Mouse (Mus musculus) midbrain, postnatal 0 days (tissue): ENCODE measurements around the gene Nxpe5. TPM values are rescaled to one million over a fixed set of nuclear protein-coding genes. Genes with fewer than 3 reads are reported as not detected.
"Not testable (repeated sequence)": the region's sequence is repeated elsewhere in the genome, so short reads cannot be mapped to it uniquely, and the experiment has no call there.

Source experiments
- ATAC-seq: fragments of 200-750 bp; cut with Nextera tagmentation; 2 replicates; pipeline ENCODE4 v1.8.0; 2017; ENCODE audit warnings: moderate number of reproducible peaks, mild to moderate bottlenecking, moderate TSS enrichment, moderate library complexity; ENCODE audit not compliant: low FRiP score
- DNase-seq: peaks from one replicate; pipeline ENCODE4 v3.0.0-alpha.2; 2015; ENCODE audit warnings: low spot score
- H3K27ac ChIP-seq: fragments of 300-500 bp; sonication (generic); 2 replicates; pipeline ENCODE4 v1.5.1; 2014; ENCODE audit warnings: low read depth, mild to moderate bottlenecking, low read length, mixed read lengths
- H3K27me3 ChIP-seq: fragments of 300-500 bp; sonication (generic); 2 replicates; pipeline ENCODE4 v1.6.1; 2014; ENCODE audit warnings: low read length, control low read depth, mixed read lengths; ENCODE audit not compliant: insufficient read depth
- H3K36me3 ChIP-seq: fragments of 300-500 bp; sonication (generic); 2 replicates; pipeline ENCODE4 v1.6.1; 2014; ENCODE audit warnings: low read length, control low read depth, mixed read lengths; ENCODE audit not compliant: insufficient read depth
- H3K4me1 ChIP-seq: fragments of 300-500 bp; sonication (generic); 2 replicates; pipeline ENCODE4 v1.6.1; 2014; ENCODE audit warnings: mild to moderate bottlenecking, control low read depth, antibody characterized with exemption, low read length, mixed read lengths; ENCODE audit not compliant: insufficient read depth
- H3K4me2 ChIP-seq: fragments of 300-500 bp; sonication (generic); 2 replicates; pipeline ENCODE4 v1.6.1; 2014; ENCODE audit warnings: low read depth, mild to moderate bottlenecking, low read length, mixed read lengths; ENCODE audit not compliant: poor library complexity, severe bottlenecking
- H3K4me3 ChIP-seq: fragments of 300-500 bp; sonication (generic); 2 replicates; pipeline ENCODE4 v1.5.1; 2014; ENCODE audit warnings: low read depth, mild to moderate bottlenecking, low read length, moderate library complexity
- H3K9ac ChIP-seq: fragments of 300-500 bp; sonication (generic); replicated peaks from 2 replicates; pipeline ENCODE4 v1.6.1; 2014; ENCODE audit warnings: mild to moderate bottlenecking, low read length, moderate library complexity, mixed read lengths; ENCODE audit not compliant: poor library complexity, severe bottlenecking
- H3K9me3 ChIP-seq: fragments of 300-500 bp; sonication (generic); 2 replicates; pipeline ENCODE4 v1.6.1; 2016; ENCODE audit warnings: low read length, control low read depth
- CTCF ChIP-seq: IDR thresholded peaks from 2 replicates; pipeline ENCODE4 v1.5.1; 2016; ENCODE audit warnings: antibody characterized with exemption, mild to moderate bottlenecking
- WGBS: fragments of 180-500 bp; shearing (Covaris S2); extraction: QIAGEN DNeasy Blood & Tissue Kit; methylation state at CpG from one replicate; pipeline ENCODE4 v1.1.7; 2014; 5-methylcytosine and 5-hydroxymethylcytosine counted together
- polyA plus RNA-seq: library from polyadenylated mRNA; unstranded; fragments of >200 nt; fragmentation: Nextera tagmentation; extraction: Ambion mirVana; gene quantifications from 2 replicates; pipeline ENCODE4 v1.2.1, GENCODE M21; 2015
- total RNA-seq: library from RNA; depleted of rRNA; stranded (reverse); fragments of >200 nt; gene quantifications from 2 replicates; pipeline ENCODE4 v1.2.3, GENCODE M21; 2014

Gene Nxpe5
- total and polyA plus RNA-seq, 2 experiments from 2014 or later, result not detected

GRCm38 (mm10) chr5:138195463-138195862 is 30.2 kb upstream of the Nxpe5 start:
- WGBS, result 64% methylated on average over 7 of the region's 7 CpGs
- no peak for ATAC-seq

GRCm38 (mm10) chr5:138199576-138199975 is 26.1 kb upstream of the Nxpe5 start:
- ATAC-seq (no peak), DNase-seq (peak; percentile 31)
- peaks cover 3% of the 10 kb centered on the region; the same call in 1 of the 2 replicates for H3K4me1 ChIP-seq
- TF ChIP-seq CTCF, result peak; percentile 66
- no peaks in the 10 kb centered on the region for H3K27me3 ChIP-seq
- H3K4me2 ChIP-seq, result no peak overlapping the region
- H3K27ac ChIP-seq, result no peak overlapping the region
- no peaks in the 10 kb centered on the region for H3K9me3 ChIP-seq
- no peak overlapping the region for H3K9ac ChIP-seq
- 0% methylated on average over 1 of the region's 1 CpGs for WGBS
- no peaks in the 10 kb centered on the region for H3K36me3 ChIP-seq
- H3K4me3 ChIP-seq, result no peak overlapping the region

More at GRCm38 (mm10) chr5:138195463-138195862, 30.2 kb upstream of the Nxpe5 start:
- Histone ChIP-seq H3K4me1 (peaks cover 3% of the 10 kb centered on the region; the same call in 1 of the 2 replicates), H3K9me3 (no peaks in the 10 kb centered on the region), H3K9ac (peak overlapping the region; percentile 86), H3K27me3 (no peaks in the 10 kb centered on the region), H3K4me3 (peak overlapping the region; percentile 76), H3K36me3 (peaks cover 12% of the 10 kb centered on the region; the same call in 1 of the 2 replicates), H3K27ac (no peak overlapping the region), H3K4me2 (peak overlapping the region; percentile 95)
- DNase-seq, result no peak
- no peak for TF ChIP-seq CTCF

GRCm38 (mm10) chr5:138202086-138202485 is 23.6 kb upstream of the Nxpe5 start:
- Histone ChIP-seq H3K4me3 (no peak overlapping the region), H3K27ac (no peak overlapping the region), H3K36me3 (no peaks in the 10 kb centered on the region), H3K27me3 (no peaks in the 10 kb centered on the region), H3K9ac (no peak overlapping the region), H3K9me3 (no peaks in the 10 kb centered on the region), H3K4me1 (no peaks in the 10 kb centered on the region), H3K4me2 (no peak overlapping the region)
- DNase-seq (no peak), ATAC-seq (no peak)
- TF ChIP-seq CTCF, result no peak
- WGBS, result 83% methylated on average over 3 of the region's 3 CpGs

DNA sequence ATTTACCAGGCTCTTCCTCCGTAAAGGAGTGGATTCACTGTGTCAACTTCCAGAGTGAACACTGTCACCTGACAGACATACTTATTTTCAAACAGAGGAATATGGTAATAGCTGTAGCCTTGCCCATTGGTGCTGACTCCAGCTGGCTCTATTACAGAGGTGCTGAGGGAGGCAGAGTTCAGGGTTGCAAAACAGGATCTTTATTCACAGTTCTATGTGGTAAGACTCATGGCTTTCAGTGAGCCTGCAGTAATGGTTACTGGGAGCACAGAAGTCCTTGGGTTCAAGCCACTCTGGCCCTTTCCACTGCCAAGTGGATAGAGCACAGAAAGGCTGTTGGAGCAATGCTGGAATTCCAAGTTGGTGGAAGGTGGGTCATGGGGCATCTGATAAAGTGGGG is 18.4 kb upstream of the Nxpe5 start:
- H3K9me3 ChIP-seq, result no peaks in the 10 kb centered on the region
- 82% methylated on average over 1 of the region's 1 CpGs for WGBS
- no peak overlapping the region for H3K9ac ChIP-seq
- H3K36me3 ChIP-seq, result no peaks in the 10 kb centered on the region
- no peak for DNase-seq
- TF ChIP-seq CTCF, result no peak
- no peak overlapping the region for H3K27ac ChIP-seq
- H3K4me1 ChIP-seq, result no peaks in the 10 kb centered on the region
- H3K4me3 ChIP-seq, result no peak overlapping the region
- ATAC-seq, result no peak
- no peak overlapping the region for H3K4me2 ChIP-seq
- no peaks in the 10 kb centered on the region for H3K27me3 ChIP-seq

DNA sequence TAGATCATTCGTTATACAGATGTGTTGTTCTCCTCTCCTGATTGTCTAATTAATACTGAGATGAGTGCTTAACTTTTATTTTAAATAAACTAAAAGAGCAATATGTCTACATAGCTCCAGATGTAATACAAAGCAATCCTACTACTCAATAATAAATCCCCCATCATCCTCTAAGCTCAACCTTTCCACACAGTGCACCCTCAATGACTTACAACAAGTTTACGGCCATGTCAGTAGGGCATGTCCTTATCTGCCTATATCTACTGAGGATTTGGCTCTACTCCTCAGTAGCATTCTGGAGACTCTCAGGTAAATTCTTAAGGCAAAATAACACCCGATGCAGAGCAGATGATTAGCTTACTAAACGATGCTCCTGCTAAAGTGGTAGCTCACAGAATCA is 17.8 kb upstream of the Nxpe5 start:
- no peaks in the 10 kb centered on the region for H3K36me3 ChIP-seq
- no peak overlapping the region for H3K4me2 ChIP-seq
- no peak overlapping the region for H3K27ac ChIP-seq
- H3K9ac ChIP-seq, result no peak overlapping the region
- H3K27me3 ChIP-seq, result no peaks in the 10 kb centered on the region
- WGBS, result 89% methylated on average over 4 of the region's 4 CpGs
- no peak for ATAC-seq
- no peak for DNase-seq
- no peak overlapping the region for H3K4me3 ChIP-seq
- H3K9me3 ChIP-seq, result no peaks in the 10 kb centered on the region
- no peak for TF ChIP-seq CTCF
- H3K4me1 ChIP-seq, result no peaks in the 10 kb centered on the region

GRCm38 (mm10) chr5:138216632-138217031 is 9.1 kb upstream of the Nxpe5 start:
- ATAC-seq, H3K9ac ChIP-seq, H3K4me1 ChIP-seq, H3K4me2 ChIP-seq, H3K27ac ChIP-seq, H3K27me3 ChIP-seq, H3K4me3 ChIP-seq, DNase-seq, H3K36me3 ChIP-seq, H3K9me3 ChIP-seq: not testable (repeated sequence)
- WGBS, result 97% methylated on average over 13 of the region's 13 CpGs
